Mouse (Mus musculus): ENCODE data around the gene Svep1.

DNA sequence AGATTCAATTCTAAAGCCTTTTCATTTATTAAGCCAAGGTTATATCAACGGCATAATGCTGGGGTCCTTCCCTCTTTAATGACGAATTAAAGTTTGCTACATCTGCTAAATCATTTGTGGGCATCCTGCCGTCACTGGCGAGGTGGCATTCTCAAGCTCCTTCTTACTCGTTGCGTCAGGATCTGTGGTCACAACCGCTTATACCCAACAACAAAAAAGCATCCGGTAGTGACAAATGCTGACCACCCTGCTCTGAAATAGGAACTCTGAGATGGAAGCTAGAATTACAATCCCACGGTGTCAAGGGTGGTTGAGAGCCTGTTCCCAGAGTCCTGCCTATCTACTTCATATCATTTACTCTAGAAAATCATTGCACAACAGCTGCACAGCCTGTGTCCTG is 108.9 kb downstream of the Svep1 start:
- TF ChIP-seq CTCF (IDR thresholded peaks at IDR 0.05; ENCODE audit: insufficient read depth, low read length) (no peak), POLR2A (IDR thresholded peaks at IDR 0.05; ENCODE audit: borderline replicate concordance, extremely low read depth, low read depth, low read length) (no peak)
